Mouse (Mus musculus) gastrocnemius, postnatal 4 days (tissue): ENCODE measurements around the gene Gm49361. TPM values are rescaled to one million over a fixed set of nuclear protein-coding genes. Genes with fewer than 3 reads are reported as not detected.

Experiments
- DNase-seq, 2 experiments: peaks; one replicate each; pipeline ENCODE4 v3.0.0; 2021 to 2022; ENCODE audit warnings: low spot score in 2 of 2, mixed read lengths in 2 of 2
- total RNA-seq, 2 experiments: library from RNA; stranded (reverse); gene quantifications; 2 replicates each; pipeline ENCODE4 v1.2.3; 2021

Gene Gm49361
- total RNA-seq, 2 experiments from 2014 or later = 1.9 TPM; not detected in 1

GRCm38 (mm10) chr14:57621699-57622098 lies 124.2 kb downstream of the Gm49361 start:
- DNase-seq = no peak

GRCm38 (mm10) chr14:57620598-57621236 lies 125.2 kb downstream of the Gm49361 start:
- no peak for DNase-seq

DNA sequence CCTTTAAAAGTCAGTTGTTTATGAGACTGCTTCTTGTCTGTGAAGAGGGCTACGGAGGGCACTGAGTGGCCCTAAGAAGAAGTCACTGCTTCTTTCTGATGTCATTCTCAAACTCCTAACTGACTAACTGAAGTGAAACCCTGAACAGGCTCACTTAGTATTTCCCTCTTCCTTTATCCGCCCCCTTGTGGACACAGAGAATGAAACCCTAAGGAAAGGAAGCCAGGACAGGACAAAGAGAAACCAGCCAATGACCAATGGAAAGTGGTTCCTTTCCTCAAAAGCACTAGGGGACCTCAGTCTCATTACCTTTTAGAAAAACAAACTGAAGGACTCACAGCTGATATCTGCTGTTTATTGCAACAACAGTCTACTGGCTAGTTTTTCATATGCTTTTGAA lies 126.4 kb downstream of the Gm49361 start:
- peak in 1 of 2 experiments; percentile 25 for DNase-seq

DNA sequence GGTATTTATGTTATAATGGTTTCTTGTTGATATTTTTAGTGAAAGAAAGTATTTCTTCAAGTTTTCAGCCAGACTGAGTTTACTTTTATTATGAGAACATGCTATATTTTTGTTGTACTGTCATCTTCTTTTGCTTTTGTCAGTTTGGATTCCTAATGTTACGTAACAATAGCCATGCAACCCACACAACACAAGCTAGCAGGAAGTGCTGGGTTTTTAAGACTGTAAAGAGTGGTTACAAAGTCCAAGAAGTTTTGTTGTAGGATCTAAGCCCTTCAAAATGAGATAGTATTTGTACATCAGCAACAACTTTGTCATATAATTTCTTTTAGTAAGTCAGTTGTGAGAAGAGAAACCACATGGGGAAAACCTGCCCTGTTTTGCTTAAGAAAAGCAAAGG lies 128.2 kb downstream of the Gm49361 start:
- no peak for DNase-seq

- peak in 1 of 2 experiments; percentile 16 for DNase-seq
These were observed 129.5 kb downstream of the Gm49361 start for GRCm38 (mm10) chr14:57616339-57616965.

GRCm38 (mm10) chr14:57615828-57616227 lies 130.1 kb downstream of the Gm49361 start:
- no peak for DNase-seq

GRCm38 (mm10) chr14:57611034-57611433 lies 134.9 kb downstream of the Gm49361 start:
- no peak for DNase-seq

- no peak for DNase-seq
These were observed 136.0 kb downstream of the Gm49361 start for GRCm38 (mm10) chr14:57609816-57610329.

DNA sequence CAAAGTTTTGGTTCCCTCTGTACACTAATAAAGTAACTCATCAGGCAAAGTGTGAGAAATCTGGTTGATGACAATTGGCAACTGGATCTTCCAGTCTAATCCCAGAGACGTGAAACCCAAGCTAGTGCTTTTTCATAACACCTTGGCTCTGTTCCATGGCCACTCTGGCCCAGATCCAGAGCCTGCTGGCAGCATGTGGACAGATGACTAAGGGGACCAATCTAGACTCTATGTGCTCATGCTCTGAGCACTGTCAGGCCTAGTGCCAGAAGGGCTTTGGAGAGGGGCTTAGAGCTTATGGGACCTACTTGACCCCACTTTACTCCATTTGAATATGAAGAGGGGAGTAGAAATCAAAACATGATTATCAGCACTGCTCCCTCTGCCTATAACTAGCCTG lies 138.4 kb downstream of the Gm49361 start:
- DNase-seq = peak; percentile 80 to 91

DNA sequence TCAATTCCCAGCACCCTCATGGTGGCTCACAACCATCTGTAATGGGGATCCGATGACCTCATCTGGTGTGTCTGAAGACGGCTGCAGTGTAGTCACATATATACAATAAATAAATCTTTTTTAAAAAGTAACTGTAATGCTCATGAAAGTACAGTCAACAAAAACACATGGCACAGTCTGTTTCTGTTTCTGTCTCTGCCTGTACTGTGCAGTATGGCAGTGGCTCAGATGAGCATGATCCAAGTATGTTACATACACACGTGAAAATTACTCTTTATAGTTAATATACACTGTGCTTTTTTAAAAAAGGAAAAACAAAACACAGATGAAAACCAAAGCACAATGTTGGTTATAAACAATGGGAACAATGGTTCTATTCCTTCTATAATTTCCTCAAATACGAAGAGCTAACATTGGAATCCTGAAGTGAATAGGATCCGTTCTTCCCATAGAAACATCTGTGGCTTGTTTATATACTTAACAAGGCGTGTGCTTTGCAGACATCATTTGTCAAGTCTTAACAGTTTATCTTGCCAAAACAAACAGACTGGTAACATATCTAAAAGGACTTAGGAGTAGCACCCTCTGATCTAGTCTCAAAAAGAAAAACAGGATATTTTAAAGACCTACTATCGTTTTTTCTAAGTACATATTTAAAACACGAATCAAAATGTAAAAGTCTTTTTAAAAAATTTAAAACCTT lies 139.1 kb downstream of the Gm49361 start:
- no peak for DNase-seq

GRCm38 (mm10) chr14:57593279-57593678 lies 152.6 kb downstream of the Gm49361 start:
- DNase-seq = no peak

Other genes with a start within 250 kb of the Gm49361 start
- gene Il17d, start 221.3 kb downstream of the Gm49361 start, total RNA-seq = 10 to 100 TPM; 13.5 to 16.3 TPM
- 10 to 100 TPM; 25.7 to 28.1 TPM for gene Eef1akmt1, start 174.5 kb downstream of the Gm49361 start, total RNA-seq
- gene Xpo4, start 80.7 kb downstream of the Gm49361 start, total RNA-seq = 10 to 100 TPM; 21.6 to 21.7 TPM
- gene Lats2, start 12.3 kb upstream of the Gm49361 start, total RNA-seq = 10 to 100 TPM; 37.1 to 39.2 TPM
- gene Sap18, start 52.1 kb upstream of the Gm49361 start, total RNA-seq = 10 to 100 TPM; 55.1 to 58.3 TPM
- 1 to 10 TPM; 4.8 to 4.9 TPM for gene Ska3, start 80.1 kb upstream of the Gm49361 start, total RNA-seq
- gene Mrpl57, start 80.1 kb upstream of the Gm49361 start, total RNA-seq = 10 to 100 TPM; 68.5 to 73.3 TPM
- gene Zdhhc20, start 144.2 kb upstream of the Gm49361 start, total RNA-seq = 10 to 100 TPM; 27.2 to 28.2 TPM